Mouse (Mus musculus): ENCODE results near the gene Fuk.
"Not testable (repeated sequence)": the region's sequence is repeated elsewhere in the genome, so short reads cannot be mapped to it uniquely, and the experiment has no call there.

Gene Fuk

GRCm38 (mm10) chr8:110881741-110882310, 20.5 kb downstream of the Fuk start:
- no peak for DNase-seq (ENCODE audit: low read depth, low spot score)

- no peak for DNase-seq (ENCODE audit: low read depth, low spot score)
Observed at GRCm38 (mm10) chr8:110877862-110878261, 24.4 kb downstream of the Fuk start.

GRCm38 (mm10) chr8:110870501-110870900, 31.8 kb downstream of the Fuk start:
- no peak for DNase-seq (ENCODE audit: low read depth, low spot score)

- peak; percentile 86 for DNase-seq (ENCODE audit: low read depth, low spot score)
Observed at GRCm38 (mm10) chr8:110861347-110862025, 40.8 kb downstream of the Fuk start.

- DNase-seq (ENCODE audit: low read depth, low spot score) = no peak
Observed at GRCm38 (mm10) chr8:110859651-110860501, 42.4 kb downstream of the Fuk start.

- DNase-seq (ENCODE audit: low read depth, low spot score) = peak; percentile 30
Observed at GRCm38 (mm10) chr8:110856760-110857461, 45.4 kb downstream of the Fuk start.

- not testable (repeated sequence) for DNase-seq (ENCODE audit: low read depth, low spot score)
Observed at GRCm38 (mm10) chr8:110856073-110856472, 46.2 kb downstream of the Fuk start.

- no peak for DNase-seq (ENCODE audit: low read depth, low spot score)
Observed at GRCm38 (mm10) chr8:110851186-110851585, 51.1 kb downstream of the Fuk start.

GRCm38 (mm10) chr8:110847645-110848495, 54.4 kb downstream of the Fuk start:
- DNase-seq (ENCODE audit: low read depth, low spot score) = no peak

GRCm38 (mm10) chr8:110847171-110847549, 55.1 kb downstream of the Fuk start:
- no peak for DNase-seq (ENCODE audit: low read depth, low spot score)

GRCm38 (mm10) chr8:110846405-110847170, 55.7 kb downstream of the Fuk start, which contains the start of the genes Cog4 and Sf3b3:
Cog4 (plus strand) TSS chr8:110846600.
Sf3b3 (minus strand) TSS chr8:110846787.
- DNase-seq (ENCODE audit: low read depth, low spot score) = peak; percentile 89

GRCm38 (mm10) chr8:110845821-110846404, 56.4 kb downstream of the Fuk start:
- DNase-seq (ENCODE audit: low read depth, low spot score) = peak; percentile 61

- DNase-seq (ENCODE audit: low read depth, low spot score) = no peak
Observed at GRCm38 (mm10) chr8:110844941-110845340, 57.3 kb downstream of the Fuk start.

GRCm38 (mm10) chr8:110843207-110843606, 59.1 kb downstream of the Fuk start:
- no peak for DNase-seq (ENCODE audit: low read depth, low spot score)

GRCm38 (mm10) chr8:110842012-110842574, 60.2 kb downstream of the Fuk start:
- DNase-seq (ENCODE audit: low read depth, low spot score) = no peak

All from R1 (cell line).